Mouse (Mus musculus) limb, embryonic 15.5 days (tissue): Measurements from ENCODE around the gene Atp6v0a1. TPM values are rescaled to one million over a fixed set of nuclear protein-coding genes. Genes with fewer than 3 reads are reported as not detected.

Experiments used
- ATAC-seq: fragments of 200-750 bp; cut with Nextera tagmentation; 2 replicates; pipeline ENCODE4 v1.8.0; 2017; ENCODE audit warnings: low read depth, moderate TSS enrichment; ENCODE audit not compliant: insufficient number of reproducible peaks, low FRiP score, low TSS enrichment
- H3K27ac ChIP-seq: fragments of 300-500 bp; sonication (generic); 2 replicates; pipeline ENCODE4 v1.5.1; 2015; ENCODE audit warnings: moderate library complexity, mild to moderate bottlenecking, inconsistent platforms
- H3K27me3 ChIP-seq: fragments of 300-500 bp; sonication (generic); 2 replicates; pipeline ENCODE4 v1.6.1; 2015; ENCODE audit warnings: inconsistent platforms
- H3K36me3 ChIP-seq: fragments of 300-500 bp; sonication (generic); 2 replicates; pipeline ENCODE4 v1.6.1; 2015; ENCODE audit warnings: inconsistent platforms
- H3K4me1 ChIP-seq: fragments of 300-500 bp; sonication (generic); 2 replicates; pipeline ENCODE4 v1.6.1; 2015; ENCODE audit warnings: inconsistent platforms
- H3K4me2 ChIP-seq: fragments of 300-500 bp; sonication (generic); 2 replicates; pipeline ENCODE4 v1.6.1; 2015; ENCODE audit warnings: mild to moderate bottlenecking, inconsistent platforms
- H3K4me3 ChIP-seq: fragments of 300-500 bp; sonication (generic); 2 replicates; pipeline ENCODE4 v1.5.1; 2015; ENCODE audit warnings: mild to moderate bottlenecking, inconsistent platforms
- H3K9ac ChIP-seq: fragments of 300-500 bp; sonication (generic); 2 replicates; pipeline ENCODE4 v1.6.1; 2015; ENCODE audit warnings: inconsistent platforms
- H3K9me3 ChIP-seq: fragments of 300-500 bp; sonication (generic); 2 replicates; pipeline ENCODE4 v1.6.1; 2016; ENCODE audit warnings: inconsistent platforms
- WGBS: fragments of 180-500 bp; shearing (Covaris S2); methylation state at CpG from one replicate; pipeline ENCODE4 v1.1.7; 2015; 5-methylcytosine and 5-hydroxymethylcytosine counted together
- polyA plus RNA-seq: library from polyadenylated mRNA; unstranded; fragments of >200 nt; fragmentation: Nextera tagmentation; extraction: Ambion mirVana; gene quantifications from 2 replicates; pipeline ENCODE4 v1.2.1, GENCODE M21; 2015

The Atp6v0a1 gene
- polyA plus RNA-seq, 1 experiment from 2014 or later, result 43.6 TPM

DNA sequence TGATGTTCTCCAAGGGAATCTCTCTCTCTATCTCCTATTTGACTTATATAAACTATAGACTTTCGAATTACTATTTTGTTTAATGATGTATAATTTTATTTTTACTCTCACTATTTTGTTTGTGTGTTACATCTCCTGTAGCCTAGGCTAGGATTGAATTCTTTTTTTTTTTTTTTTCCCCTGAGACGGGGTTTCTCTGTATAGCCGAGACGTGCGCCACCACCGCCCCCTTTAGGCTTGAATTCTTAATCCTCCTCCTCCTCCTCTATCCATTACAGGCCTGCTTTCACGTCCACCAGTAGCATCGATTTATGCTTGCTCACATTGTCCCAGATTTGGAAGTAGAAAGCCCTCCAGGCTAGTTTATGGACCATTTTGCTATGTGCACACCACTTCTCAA lies 27.2 kb upstream of the Atp6v0a1 start:
- H3K4me2 ChIP-seq, result no peak overlapping the region
- 22% methylated on average over 8 of the region's 8 CpGs for WGBS
- ATAC-seq, result no peak
- H3K27me3 ChIP-seq, result peaks cover 12% of the 10 kb centered on the region; the same call in 1 of the 2 replicates
- no peak overlapping the region for H3K27ac ChIP-seq
- H3K9ac ChIP-seq, result no peak overlapping the region
- no peaks in the 10 kb centered on the region for H3K9me3 ChIP-seq
- no peaks in the 10 kb centered on the region for H3K36me3 ChIP-seq
- H3K4me3 ChIP-seq, result no peak overlapping the region
- peaks cover 12% of the 10 kb centered on the region for H3K4me1 ChIP-seq

- peak; percentile 84 for ATAC-seq
- Histone ChIP-seq H3K4me3 (peak overlapping the region; percentile 36), H3K9me3 (no peaks in the 10 kb centered on the region), H3K4me1 (peaks cover 12% of the 10 kb centered on the region), H3K4me2 (peak overlapping the region; percentile 59), H3K36me3 (no peaks in the 10 kb centered on the region), H3K9ac (0 out of 2 replicates have a peak overlapping the region, but pooled peaks have one; percentile 3), H3K27me3 (peaks cover 12% of the 10 kb centered on the region; the same call in 1 of the 2 replicates), H3K27ac (no peak overlapping the region)
- WGBS, result 3% methylated on average over 20 of the region's 20 CpGs
Measured at GRCm38 (mm10) chr11:100983125-100983777, 26.0 kb upstream of the Atp6v0a1 start.

DNA sequence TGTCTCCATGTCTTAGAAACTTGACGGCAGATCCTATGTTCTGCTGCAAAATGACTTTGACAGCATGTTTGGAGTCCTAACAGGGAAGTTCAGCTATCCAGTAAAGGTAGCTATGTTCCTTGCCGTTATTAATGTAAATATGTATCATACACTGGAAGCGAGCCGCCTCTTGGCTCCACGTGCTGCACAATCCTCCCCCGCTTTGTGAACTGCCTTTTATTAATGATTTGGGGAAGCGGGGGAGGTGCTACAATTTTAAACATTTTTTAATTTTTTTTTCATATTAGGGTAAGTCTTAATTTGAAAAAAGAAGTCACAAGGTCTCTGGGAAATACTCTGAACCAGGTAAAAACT lies 25.5 kb upstream of the Atp6v0a1 start:
- no peak overlapping the region for H3K4me3 ChIP-seq
- H3K27ac ChIP-seq, result no peak overlapping the region
- H3K4me1 ChIP-seq, result peaks cover 12% of the 10 kb centered on the region
- 73% methylated on average over 7 of the region's 7 CpGs for WGBS
- H3K9ac ChIP-seq, result no peak overlapping the region
- H3K36me3 ChIP-seq, result no peaks in the 10 kb centered on the region
- no peak for ATAC-seq
- peaks cover 12% of the 10 kb centered on the region; the same call in 1 of the 2 replicates for H3K27me3 ChIP-seq
- H3K9me3 ChIP-seq, result no peaks in the 10 kb centered on the region
- no peak overlapping the region for H3K4me2 ChIP-seq

DNA sequence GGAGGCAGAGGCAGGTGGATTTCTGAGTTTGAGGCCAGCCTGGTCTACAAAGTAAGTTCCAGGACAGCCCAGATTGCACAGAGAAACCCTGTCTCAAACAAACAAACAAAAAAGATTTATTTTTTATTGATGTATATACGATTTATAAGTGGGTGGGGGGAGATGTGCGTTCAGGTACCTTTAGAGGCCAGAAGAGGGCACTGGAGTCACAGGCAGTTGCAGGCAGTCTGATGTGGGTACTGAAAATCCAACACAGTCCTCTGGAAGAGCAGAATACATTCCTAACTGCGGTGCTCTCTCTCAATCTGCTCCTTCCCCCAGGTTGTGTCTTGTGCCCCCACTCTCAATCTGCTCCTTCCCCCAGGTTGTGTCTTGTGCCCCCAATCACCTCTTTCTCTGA lies 23.6 kb upstream of the Atp6v0a1 start:
- Histone ChIP-seq H3K4me2 (no peak overlapping the region), H3K9ac (no peak overlapping the region), H3K27ac (no peak overlapping the region), H3K4me3 (no peak overlapping the region), H3K9me3 (no peaks in the 10 kb centered on the region), H3K36me3 (no peaks in the 10 kb centered on the region), H3K27me3 (peaks cover 12% of the 10 kb centered on the region; the same call in 1 of the 2 replicates), H3K4me1 (peaks cover 9% of the 10 kb centered on the region)
- no peak for ATAC-seq
- WGBS, result 56% methylated on average over 3 of the region's 3 CpGs

- Histone ChIP-seq H3K36me3 (no peaks in the 10 kb centered on the region), H3K27me3 (no peaks in the 10 kb centered on the region), H3K4me1 (peaks cover 1% of the 10 kb centered on the region; the same call in 1 of the 2 replicates), H3K27ac (no peak overlapping the region), H3K4me3 (no peak overlapping the region), H3K4me2 (no peak overlapping the region), H3K9ac (no peak overlapping the region), H3K9me3 (no peaks in the 10 kb centered on the region)
- WGBS, result 75% methylated on average over 3 of the region's 3 CpGs
- ATAC-seq, result no peak
Measured at GRCm38 (mm10) chr11:100988674-100989073, 20.6 kb upstream of the Atp6v0a1 start.

GRCm38 (mm10) chr11:100989666-100990065 lies 19.6 kb upstream of the Atp6v0a1 start:
- Histone ChIP-seq H3K4me3 (no peak overlapping the region), H3K4me2 (no peak overlapping the region), H3K36me3 (no peaks in the 10 kb centered on the region), H3K27me3 (no peaks in the 10 kb centered on the region), H3K9me3 (no peaks in the 10 kb centered on the region), H3K9ac (no peak overlapping the region), H3K27ac (no peak overlapping the region), H3K4me1 (no peaks in the 10 kb centered on the region)
- ATAC-seq, result no peak
- WGBS, result 62% methylated on average over 2 of the region's 2 CpGs

- Histone ChIP-seq H3K9me3 (no peaks in the 10 kb centered on the region), H3K36me3 (no peaks in the 10 kb centered on the region), H3K4me3 (no peak overlapping the region), H3K27me3 (no peaks in the 10 kb centered on the region), H3K27ac (no peak overlapping the region), H3K4me2 (no peak overlapping the region), H3K9ac (no peak overlapping the region), H3K4me1 (no peaks in the 10 kb centered on the region)
- WGBS, result 22% methylated on average over 6 of the region's 6 CpGs
- ATAC-seq, result no peak
Measured at GRCm38 (mm10) chr11:100991027-100991534, 18.2 kb upstream of the Atp6v0a1 start.

- no peaks in the 10 kb centered on the region for H3K27me3 ChIP-seq
- H3K4me1 ChIP-seq, result no peaks in the 10 kb centered on the region
- ATAC-seq, result no peak
- H3K4me3 ChIP-seq, result no peak overlapping the region
- H3K27ac ChIP-seq, result no peak overlapping the region
- no peak overlapping the region for H3K4me2 ChIP-seq
- WGBS, result 66% methylated on average over 2 of the region's 2 CpGs
- no peaks in the 10 kb centered on the region for H3K36me3 ChIP-seq
- no peaks in the 10 kb centered on the region for H3K9me3 ChIP-seq
- H3K9ac ChIP-seq, result no peak overlapping the region
Measured at GRCm38 (mm10) chr11:100993437-100993836, 15.8 kb upstream of the Atp6v0a1 start.

- Histone ChIP-seq H3K9me3 (no peaks in the 10 kb centered on the region), H3K27ac (no peak overlapping the region), H3K4me3 (no peak overlapping the region), H3K9ac (no peak overlapping the region), H3K4me1 (no peaks in the 10 kb centered on the region), H3K36me3 (no peaks in the 10 kb centered on the region), H3K4me2 (no peak overlapping the region), H3K27me3 (no peaks in the 10 kb centered on the region)
- no peak for ATAC-seq
- 58% methylated on average over 9 of the region's 9 CpGs for whole genome bisulfite sequencing
Measured at GRCm38 (mm10) chr11:100994233-100994632, 15.0 kb upstream of the Atp6v0a1 start.

DNA sequence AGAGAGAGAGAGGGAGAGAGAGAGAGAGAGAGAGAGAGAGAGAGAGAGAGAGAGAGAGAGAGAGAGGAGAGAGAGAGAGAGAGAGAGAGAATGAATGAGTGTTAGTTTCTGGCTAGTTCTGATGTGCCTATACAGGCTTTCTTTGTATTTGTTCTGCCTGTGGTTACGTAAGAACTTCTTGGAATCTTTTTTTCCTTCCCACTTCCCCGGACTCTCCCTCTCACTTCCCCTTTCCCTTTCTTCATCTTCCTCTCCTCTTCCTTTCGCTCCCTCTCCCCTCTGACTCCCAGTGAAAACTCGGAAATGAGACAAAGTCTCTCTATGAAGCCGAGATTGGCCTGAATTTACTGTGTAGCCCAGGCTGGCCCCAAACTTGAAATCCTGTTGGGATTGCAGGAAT lies 14.6 kb upstream of the Atp6v0a1 start:
- Histone ChIP-seq H3K4me2 (no peak overlapping the region), H3K9me3 (no peaks in the 10 kb centered on the region), H3K4me3 (no peak overlapping the region), H3K36me3 (no peaks in the 10 kb centered on the region), H3K9ac (no peak overlapping the region), H3K4me1 (no peaks in the 10 kb centered on the region), H3K27ac (no peak overlapping the region), H3K27me3 (no peaks in the 10 kb centered on the region)
- ATAC-seq, result no peak
- WGBS, result 75% methylated on average over 5 of the region's 5 CpGs

DNA sequence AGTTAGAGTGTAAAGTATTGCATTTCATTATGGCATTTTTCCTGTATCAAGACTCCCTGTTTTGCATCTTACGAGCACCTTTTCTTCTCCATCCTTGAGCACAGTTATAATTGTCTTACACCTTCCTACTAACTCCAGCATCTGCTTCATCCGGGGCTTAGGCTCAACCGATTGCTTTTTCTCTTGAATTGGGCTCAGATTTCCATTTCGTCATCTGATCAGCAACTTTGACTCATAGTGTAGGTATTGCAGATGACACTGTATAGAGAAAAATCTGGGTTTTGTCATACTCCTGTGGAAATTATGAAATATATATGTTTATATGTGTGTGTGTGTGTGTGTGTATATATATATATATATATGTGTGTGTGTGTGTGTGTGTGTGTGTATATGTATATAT lies 12.8 kb upstream of the Atp6v0a1 start:
- Histone ChIP-seq H3K4me2 (no peak overlapping the region), H3K27me3 (0 out of 2 replicates have a peak, but pooled peaks cover 3% of the 10 kb centered on the region), H3K9me3 (no peaks in the 10 kb centered on the region), H3K4me1 (no peaks in the 10 kb centered on the region), H3K27ac (no peak overlapping the region), H3K4me3 (no peak overlapping the region), H3K36me3 (no peaks in the 10 kb centered on the region), H3K9ac (no peak overlapping the region)
- no peak for ATAC-seq
- 71% methylated on average over 4 of the region's 4 CpGs for WGBS

DNA sequence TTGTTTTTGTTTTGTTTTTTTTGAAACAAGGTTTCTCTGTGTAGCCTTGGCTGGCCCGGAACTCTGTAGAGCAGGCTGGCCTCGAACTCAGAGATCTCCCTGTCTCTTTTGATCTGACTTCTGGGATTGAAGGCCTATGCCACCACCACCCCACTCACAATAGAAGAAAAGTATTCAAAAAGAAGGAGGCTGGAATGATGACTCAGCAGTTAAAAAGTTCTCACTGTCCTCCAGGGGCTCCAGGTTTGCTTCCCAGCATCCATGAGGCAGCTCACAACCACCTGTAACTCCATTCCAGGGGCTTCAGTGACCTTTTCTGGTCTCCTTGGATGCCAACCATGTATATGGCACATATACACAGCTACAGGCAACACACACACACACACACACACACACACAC lies 10.4 kb upstream of the Atp6v0a1 start:
- WGBS, result 79% methylated on average over 2 of the region's 2 CpGs
- Histone ChIP-seq H3K27me3 (0 out of 2 replicates have a peak, but pooled peaks cover 3% of the 10 kb centered on the region), H3K4me3 (no peak overlapping the region), H3K4me1 (no peaks in the 10 kb centered on the region), H3K9ac (no peak overlapping the region), H3K4me2 (no peak overlapping the region), H3K9me3 (no peaks in the 10 kb centered on the region), H3K36me3 (no peaks in the 10 kb centered on the region), H3K27ac (no peak overlapping the region)
- ATAC-seq, result no peak
